Mouse (Mus musculus): ENCODE results near the gene Adgrv1. TPM values are rescaled to one million over a fixed set of nuclear protein-coding genes. Genes with fewer than 3 reads are reported as not detected.

The Adgrv1 gene
- polyA plus RNA-seq, 1 experiment from 2014 or later = 0.86 TPM

DNA sequence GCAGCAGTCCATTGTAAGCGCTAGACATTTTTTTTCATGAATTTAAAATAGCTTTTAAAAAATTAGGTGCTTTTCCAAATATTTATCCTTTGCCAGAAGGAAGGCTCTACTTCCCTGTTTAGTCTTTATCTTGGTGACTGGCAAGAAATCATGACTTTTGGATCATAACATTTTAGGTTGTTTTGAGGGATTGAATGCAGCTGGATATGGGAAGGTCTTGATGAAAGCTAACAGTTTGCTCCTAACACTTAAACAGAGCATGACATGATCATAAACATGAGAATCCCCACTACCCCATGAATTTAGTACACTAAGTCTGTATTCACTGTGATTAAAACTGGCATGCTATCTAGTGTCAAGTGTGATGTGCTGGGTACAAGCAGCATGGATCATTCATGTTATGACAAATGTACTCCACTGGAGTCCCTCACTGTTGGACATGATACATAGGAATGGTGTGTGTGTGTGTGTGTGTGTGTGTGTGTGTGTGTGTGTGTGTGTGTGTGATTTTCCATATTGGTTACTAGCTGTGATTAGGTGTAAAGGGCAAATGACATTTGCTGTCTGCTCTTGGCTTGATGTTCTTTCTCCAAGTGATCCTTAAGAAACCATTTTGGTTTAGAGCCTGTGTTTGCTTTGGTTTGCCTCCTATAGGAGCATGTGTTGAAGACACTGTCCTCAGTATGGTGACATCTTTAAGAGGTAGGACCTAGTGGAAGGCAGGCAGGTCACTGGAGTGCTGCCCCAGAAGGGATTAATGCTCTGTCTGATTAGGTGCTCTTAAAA, 542.7 kb downstream of the Adgrv1 start:
- Histone ChIP-seq H3K27ac (replicated peaks in 1 of 2; ENCODE audit: control insufficient read depth in 1 of 2, insufficient read depth in 1 of 2, low read depth in 2 of 2, low read length in 2 of 2) (no peak overlapping the region), H3K4me1 (ENCODE audit: control insufficient read depth in 2 of 2, insufficient read depth in 2 of 2, low read length in 2 of 2) (no peaks in the 10 kb centered on the region), H3K9ac (ENCODE audit: low read length) (no peak overlapping the region), H3K4me3 (ENCODE audit: control insufficient read depth in 1 of 2, insufficient read depth in 1 of 2, low read depth in 1 of 2, low read length in 2 of 2) (no peak overlapping the region), H3K27me3 (ENCODE audit: control insufficient read depth, insufficient read depth, low read length) (no peaks in the 10 kb centered on the region), H3K4me2 (ENCODE audit: low read length) (no peak overlapping the region), H3K36me3 (ENCODE audit: control insufficient read depth, insufficient read depth, low read length) (no peaks in the 10 kb centered on the region), H3K9me3 (ENCODE audit: control insufficient read depth, low read length) (0 out of 2 replicates have a peak, but pooled peaks cover 5% of the 10 kb centered on the region)
- WGBS = 94% methylated on average over 1 of the region's 1 CpGs
- ATAC-seq (ENCODE audit: insufficient number of reproducible peaks, insufficient read depth, low FRiP score, low read depth) = no peak

DNA sequence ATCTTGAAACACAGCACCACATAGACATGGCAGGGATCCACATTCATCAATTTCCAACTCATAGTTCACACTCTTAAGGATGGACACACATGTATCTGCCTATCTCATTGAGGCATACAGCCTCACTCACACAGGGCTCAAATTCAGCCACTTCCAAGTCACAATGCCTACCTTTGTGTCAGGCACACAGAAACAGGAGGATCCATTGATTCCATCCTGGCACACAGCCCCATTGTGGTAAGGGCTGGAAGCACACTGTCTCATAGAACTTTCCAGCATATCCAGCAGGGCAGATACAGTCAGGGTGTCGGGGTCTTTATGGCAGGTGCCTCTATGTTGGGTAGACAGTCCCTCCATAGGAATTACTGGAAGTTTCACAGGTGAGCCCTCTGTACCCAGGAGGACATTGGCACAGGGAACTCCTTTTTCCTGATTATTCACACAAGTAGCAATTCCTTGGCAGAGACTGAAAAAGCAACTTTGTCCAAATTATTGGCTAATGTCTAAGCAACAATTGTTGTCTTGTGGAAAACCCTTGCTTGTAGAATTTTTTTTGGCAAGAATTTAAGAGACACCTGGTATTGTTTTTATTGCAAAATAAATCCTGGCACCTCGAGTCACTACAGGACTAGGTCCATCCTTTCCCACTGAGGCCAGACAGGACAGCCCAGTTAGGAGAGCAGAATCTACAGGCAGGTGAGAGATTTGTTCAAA, 545.8 kb downstream of the Adgrv1 start:
- ATAC-seq (ENCODE audit: insufficient number of reproducible peaks, insufficient read depth, low FRiP score, low read depth) = no peak

DNA sequence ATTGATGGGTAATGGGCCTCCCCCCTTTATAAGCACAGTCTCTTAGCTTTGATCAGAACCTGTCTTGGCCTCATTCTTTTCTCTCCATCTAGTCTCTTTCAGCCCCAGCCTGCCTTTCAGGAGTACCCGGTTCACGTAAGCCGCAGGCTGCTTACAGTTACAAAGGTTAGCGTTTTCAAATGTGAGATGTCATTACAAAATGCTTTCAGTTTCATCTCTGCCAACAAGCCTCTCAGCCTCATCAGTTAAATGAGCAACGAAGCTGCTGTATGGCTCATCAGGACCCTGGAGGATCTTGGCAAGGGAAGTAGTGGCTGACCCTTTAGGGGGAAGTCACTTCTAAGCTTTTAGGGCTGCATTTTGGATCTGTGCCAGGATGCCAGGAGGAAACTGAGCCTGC, 560.7 kb downstream of the Adgrv1 start:
- Histone ChIP-seq H3K9me3 (ENCODE audit: control insufficient read depth, low read length) (0 out of 2 replicates have a peak, but pooled peaks cover 3% of the 10 kb centered on the region), H3K4me2 (ENCODE audit: low read length) (no peak overlapping the region), H3K4me3 (ENCODE audit: control insufficient read depth in 1 of 2, insufficient read depth in 1 of 2, low read depth in 1 of 2, low read length in 2 of 2) (no peak overlapping the region), H3K36me3 (ENCODE audit: control insufficient read depth, insufficient read depth, low read length) (no peaks in the 10 kb centered on the region), H3K27me3 (ENCODE audit: control insufficient read depth, insufficient read depth, low read length) (no peaks in the 10 kb centered on the region), H3K4me1 (ENCODE audit: control insufficient read depth in 2 of 2, insufficient read depth in 2 of 2, low read length in 2 of 2) (no peaks in the 10 kb centered on the region; a peak in 1 of 4 replicates), H3K27ac (replicated peaks in 1 of 2; ENCODE audit: control insufficient read depth in 1 of 2, insufficient read depth in 1 of 2, low read depth in 2 of 2, low read length in 2 of 2) (no peak overlapping the region), H3K9ac (ENCODE audit: low read length) (no peak overlapping the region)
- no peak for ATAC-seq (ENCODE audit: insufficient number of reproducible peaks, insufficient read depth, low FRiP score, low read depth)
- WGBS = 89% methylated on average over 5 of the region's 5 CpGs

More for the DNA sequence above, 545.8 kb downstream of the Adgrv1 start:
- Histone ChIP-seq H3K27me3 (ENCODE audit: control insufficient read depth, insufficient read depth, low read length) (no peaks in the 10 kb centered on the region), H3K9ac (ENCODE audit: low read length) (no peak overlapping the region), H3K27ac (replicated peaks in 1 of 2; ENCODE audit: control insufficient read depth in 1 of 2, insufficient read depth in 1 of 2, low read depth in 2 of 2, low read length in 2 of 2) (no peak overlapping the region), H3K4me3 (ENCODE audit: control insufficient read depth in 1 of 2, insufficient read depth in 1 of 2, low read depth in 1 of 2, low read length in 2 of 2) (no peak overlapping the region), H3K9me3 (ENCODE audit: control insufficient read depth, low read length) (0 out of 2 replicates have a peak, but pooled peaks cover 5% of the 10 kb centered on the region), H3K4me1 (ENCODE audit: control insufficient read depth in 2 of 2, insufficient read depth in 2 of 2, low read length in 2 of 2) (no peaks in the 10 kb centered on the region), H3K36me3 (ENCODE audit: control insufficient read depth, insufficient read depth, low read length) (no peaks in the 10 kb centered on the region), H3K4me2 (ENCODE audit: low read length) (no peak overlapping the region)
- 89% methylated on average over 2 of the region's 2 CpGs for WGBS

DNA sequence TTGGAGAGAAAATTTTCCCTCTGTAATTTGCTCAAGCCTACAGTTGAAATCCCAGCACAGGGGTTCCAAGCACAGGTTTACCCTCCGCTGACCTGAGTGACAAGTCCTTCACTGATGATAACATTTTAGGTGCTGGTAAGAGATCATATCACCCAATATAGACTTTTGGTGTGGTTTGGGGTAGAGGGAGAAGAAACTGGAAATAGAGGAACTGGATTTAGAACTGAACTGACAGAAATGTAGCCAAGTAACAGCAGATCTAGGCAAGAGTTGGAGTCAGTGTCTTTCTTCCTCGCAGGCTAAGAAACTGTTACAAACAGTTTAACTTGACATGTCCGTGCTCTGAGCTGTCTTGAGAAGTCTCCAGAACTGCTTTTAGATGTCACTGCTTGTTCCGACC, 581.5 kb downstream of the Adgrv1 start:
- Histone ChIP-seq H3K4me2 (ENCODE audit: low read length) (no peak overlapping the region), H3K4me1 (ENCODE audit: control insufficient read depth in 2 of 2, insufficient read depth in 2 of 2, low read length in 2 of 2) (peaks cover 0 to 3% of the 10 kb centered on the region in 2 experiments; a peak in 1 of 4 replicates), H3K9me3 (ENCODE audit: control insufficient read depth, low read length) (no peaks in the 10 kb centered on the region), H3K9ac (ENCODE audit: low read length) (no peak overlapping the region), H3K4me3 (ENCODE audit: control insufficient read depth in 1 of 2, insufficient read depth in 1 of 2, low read depth in 1 of 2, low read length in 2 of 2) (no peak overlapping the region), H3K36me3 (ENCODE audit: control insufficient read depth, insufficient read depth, low read length) (no peaks in the 10 kb centered on the region), H3K27me3 (ENCODE audit: control insufficient read depth, insufficient read depth, low read length) (no peaks in the 10 kb centered on the region), H3K27ac (replicated peaks in 1 of 2; ENCODE audit: control insufficient read depth in 1 of 2, insufficient read depth in 1 of 2, low read depth in 2 of 2, low read length in 2 of 2) (no peak overlapping the region)
- no peak for ATAC-seq (ENCODE audit: insufficient number of reproducible peaks, insufficient read depth, low FRiP score, low read depth)
- WGBS = 88% methylated on average over 4 of the region's 4 CpGs

DNA sequence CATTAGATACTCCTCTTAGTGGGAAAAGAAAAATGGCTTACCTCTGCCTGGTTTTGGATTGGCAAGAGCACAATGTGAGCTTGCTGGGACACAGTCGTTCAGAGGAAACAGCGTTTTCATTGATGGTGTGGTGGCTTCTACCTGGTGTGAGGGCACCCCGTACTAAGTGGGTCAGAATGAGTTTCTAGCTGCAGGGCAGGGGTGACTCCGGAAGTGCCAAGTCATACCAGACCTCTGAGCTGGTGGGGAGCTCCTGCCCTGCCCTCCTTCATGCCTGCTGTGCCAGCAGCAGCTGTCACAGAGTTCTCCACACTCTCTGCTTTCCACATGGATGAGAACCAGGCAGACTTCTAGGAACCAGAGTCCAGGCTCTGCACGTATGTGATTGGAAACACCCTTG, 582.0 kb downstream of the Adgrv1 start:
- Histone ChIP-seq H3K27me3 (ENCODE audit: control insufficient read depth, insufficient read depth, low read length) (no peaks in the 10 kb centered on the region), H3K9me3 (ENCODE audit: control insufficient read depth, low read length) (no peaks in the 10 kb centered on the region), H3K27ac (replicated peaks in 1 of 2; ENCODE audit: control insufficient read depth in 1 of 2, insufficient read depth in 1 of 2, low read depth in 2 of 2, low read length in 2 of 2) (no peak overlapping the region), H3K4me3 (ENCODE audit: control insufficient read depth in 1 of 2, insufficient read depth in 1 of 2, low read depth in 1 of 2, low read length in 2 of 2) (no peak overlapping the region), H3K4me1 (ENCODE audit: control insufficient read depth in 2 of 2, insufficient read depth in 2 of 2, low read length in 2 of 2) (peaks cover 0 to 3% of the 10 kb centered on the region in 2 experiments; a peak in 1 of 4 replicates), H3K9ac (ENCODE audit: low read length) (no peak overlapping the region), H3K4me2 (ENCODE audit: low read length) (no peak overlapping the region), H3K36me3 (ENCODE audit: control insufficient read depth, insufficient read depth, low read length) (no peaks in the 10 kb centered on the region)
- WGBS = 76% methylated on average over 5 of the region's 5 CpGs
- no peak for ATAC-seq (ENCODE audit: insufficient number of reproducible peaks, insufficient read depth, low FRiP score, low read depth)

DNA sequence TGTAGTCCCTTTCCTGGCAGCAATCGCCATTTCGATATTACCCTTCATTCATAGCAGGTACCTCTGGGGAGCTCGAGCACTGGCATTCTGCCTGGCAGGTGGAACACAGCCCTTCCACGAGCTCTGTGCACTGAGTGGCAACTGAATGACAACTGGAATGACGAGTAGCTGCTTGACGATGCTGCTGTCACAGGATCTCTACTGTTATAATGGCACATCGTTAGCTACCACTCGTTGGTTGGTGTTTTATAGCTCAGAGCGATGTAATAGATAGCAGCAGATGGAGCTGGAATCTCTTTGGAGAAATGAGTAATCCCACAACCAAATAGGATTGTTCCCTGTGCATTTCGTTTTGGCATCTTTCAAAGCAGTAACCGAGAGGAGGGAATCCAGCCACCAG, 587.6 kb downstream of the Adgrv1 start:
- ATAC-seq (ENCODE audit: insufficient number of reproducible peaks, insufficient read depth, low FRiP score, low read depth) = no peak
- H3K36me3 ChIP-seq (ENCODE audit: control insufficient read depth, insufficient read depth, low read length) = no peaks in the 10 kb centered on the region
- H3K27me3 ChIP-seq (ENCODE audit: control insufficient read depth, insufficient read depth, low read length) = no peaks in the 10 kb centered on the region
- H3K9me3 ChIP-seq (ENCODE audit: control insufficient read depth, low read length) = no peaks in the 10 kb centered on the region
- H3K4me3 ChIP-seq (ENCODE audit: control insufficient read depth in 1 of 2, insufficient read depth in 1 of 2, low read depth in 1 of 2, low read length in 2 of 2) = no peak overlapping the region
- WGBS = 74% methylated on average over 11 of the region's 11 CpGs
- H3K4me2 ChIP-seq (ENCODE audit: low read length) = no peak overlapping the region
- H3K4me1 ChIP-seq (ENCODE audit: control insufficient read depth in 2 of 2, insufficient read depth in 2 of 2, low read length in 2 of 2) = peaks cover 0 to 3% of the 10 kb centered on the region in 2 experiments; a peak in 1 of 4 replicates
- no peak overlapping the region for H3K27ac ChIP-seq (replicated peaks in 1 of 2; ENCODE audit: control insufficient read depth in 1 of 2, insufficient read depth in 1 of 2, low read depth in 2 of 2, low read length in 2 of 2)
- no peak overlapping the region for H3K9ac ChIP-seq (ENCODE audit: low read length)

All from heart, embryonic 14.5 days (tissue).